Mouse (Mus musculus): ENCODE results near the gene Ephx1. TPM values are rescaled to one million over a fixed set of nuclear protein-coding genes. Genes with fewer than 3 reads are reported as not detected.
"Not testable (repeated sequence)": the region's sequence is repeated elsewhere in the genome, so short reads cannot be mapped to it uniquely, and the experiment has no call there.

The Ephx1 gene
- polyA plus RNA-seq, 1 experiment: 156 TPM

GRCm38 (mm10) chr1:180943032-180943644, 77.6 kb downstream of the Ephx1 start:
- no peak for TF ChIP-seq CTCF (IDR thresholded peaks at IDR 0.05; ENCODE audit: borderline replicate concordance, insufficient read depth, low read length)
- TF ChIP-seq POLR2A (IDR thresholded peaks at IDR 0.05; ENCODE audit: low read depth, low read length): no peak
- peaks cover 30% of the 10 kb centered on the region for H3K4me1 ChIP-seq (ENCODE audit: control insufficient read depth, insufficient read depth, low read length)
- peak overlapping the region; percentile 76 for H3K4me3 ChIP-seq (ENCODE audit: insufficient read depth, low read length)
- H3K27ac ChIP-seq (ENCODE audit: insufficient read depth, low read length): peak overlapping the region; percentile 86

- H3K4me3 ChIP-seq (ENCODE audit: insufficient read depth, low read length): peak within 1 kb of the TSS; percentile 76
- H3K27ac ChIP-seq (ENCODE audit: insufficient read depth, low read length): peak within 1 kb of the TSS; percentile 86
- H3K4me1 ChIP-seq (ENCODE audit: control insufficient read depth, insufficient read depth, low read length): peaks cover 30% of the 10 kb centered on the region
- TF ChIP-seq POLR2A (IDR thresholded peaks at IDR 0.05; ENCODE audit: low read depth, low read length) (peak; percentile 91), CTCF (IDR thresholded peaks at IDR 0.05; ENCODE audit: borderline replicate concordance, insufficient read depth, low read length) (no peak)
These were observed 78.3 kb downstream of the Ephx1 start, which contains the start of gene Tmem63a for GRCm38 (mm10) chr1:180942166-180943031. Tmem63a (plus strand) TSS chr1:180942344.

GRCm38 (mm10) chr1:180941726-180942125, 79.0 kb downstream of the Ephx1 start:
- TF ChIP-seq POLR2A (IDR thresholded peaks at IDR 0.05; ENCODE audit: low read depth, low read length) (no peak), CTCF (IDR thresholded peaks at IDR 0.05; ENCODE audit: borderline replicate concordance, insufficient read depth, low read length) (no peak)
- H3K4me1 ChIP-seq (ENCODE audit: control insufficient read depth, insufficient read depth, low read length): peaks cover 30% of the 10 kb centered on the region
- peak overlapping the region; percentile 86 for H3K27ac ChIP-seq (ENCODE audit: insufficient read depth, low read length)
- H3K4me3 ChIP-seq (ENCODE audit: insufficient read depth, low read length): peak overlapping the region; percentile 76

- Histone ChIP-seq H3K4me1 (ENCODE audit: control insufficient read depth, insufficient read depth, low read length) (peaks cover 27% of the 10 kb centered on the region), H3K27ac (ENCODE audit: insufficient read depth, low read length) (peak overlapping the region; percentile 86), H3K4me3 (ENCODE audit: insufficient read depth, low read length) (peak overlapping the region; percentile 76)
- no peak for TF ChIP-seq POLR2A (IDR thresholded peaks at IDR 0.05; ENCODE audit: low read depth, low read length)
- TF ChIP-seq CTCF (IDR thresholded peaks at IDR 0.05; ENCODE audit: borderline replicate concordance, insufficient read depth, low read length): no peak
These were observed 79.8 kb downstream of the Ephx1 start for GRCm38 (mm10) chr1:180940776-180941460.

- not testable (repeated sequence) for H3K27ac ChIP-seq (ENCODE audit: insufficient read depth, low read length); H3K4me3 ChIP-seq (ENCODE audit: insufficient read depth, low read length)
- H3K4me1 ChIP-seq (ENCODE audit: control insufficient read depth, insufficient read depth, low read length): peaks cover 10% of the 10 kb centered on the region; the same call in 1 of the 2 replicates
These were observed 81.9 kb downstream of the Ephx1 start for GRCm38 (mm10) chr1:180938781-180939180.

- not testable (repeated sequence) for H3K4me3 ChIP-seq (ENCODE audit: insufficient read depth, low read length); H3K27ac ChIP-seq (ENCODE audit: insufficient read depth, low read length)
These were observed 83.1 kb downstream of the Ephx1 start for GRCm38 (mm10) chr1:180937631-180938030.

GRCm38 (mm10) chr1:180936610-180937398, 83.9 kb downstream of the Ephx1 start:
- 0 out of 2 replicates have a peak overlapping the region, but pooled peaks have one; percentile 6 for H3K4me3 ChIP-seq (ENCODE audit: insufficient read depth, low read length)
- TF ChIP-seq POLR2A (IDR thresholded peaks at IDR 0.05; ENCODE audit: low read depth, low read length): 0 out of 2 replicates have a peak, but pooled peaks have one; percentile 21
- not testable (repeated sequence) for H3K27ac ChIP-seq (ENCODE audit: insufficient read depth, low read length); H3K4me1 ChIP-seq (ENCODE audit: control insufficient read depth, insufficient read depth, low read length)

More at GRCm38 (mm10) chr1:180937631-180938030, 83.1 kb downstream of the Ephx1 start:
- not testable (repeated sequence) for H3K4me1 ChIP-seq (ENCODE audit: control insufficient read depth, insufficient read depth, low read length)

- no peak for TF ChIP-seq POLR2A (IDR thresholded peaks at IDR 0.05; ENCODE audit: low read depth, low read length)
- no peak for TF ChIP-seq CTCF (IDR thresholded peaks at IDR 0.05; ENCODE audit: borderline replicate concordance, insufficient read depth, low read length)
- no peak within 1 kb of the TSS for H3K4me3 ChIP-seq (ENCODE audit: insufficient read depth, low read length)
- H3K4me1 ChIP-seq (ENCODE audit: control insufficient read depth, insufficient read depth, low read length): peaks cover 9% of the 10 kb centered on the region; the same call in 1 of the 2 replicates
- H3K27ac ChIP-seq (ENCODE audit: insufficient read depth, low read length): no peak within 1 kb of the TSS
These were observed 86.0 kb downstream of the Ephx1 start, which contains the start of gene Lefty1 for GRCm38 (mm10) chr1:180934467-180935419. Lefty1 (plus strand) TSS chr1:180935022.

Data from embryonic fibroblast, embryonic 13.5 days (primary cell).